Mouse (Mus musculus): ENCODE data around the gene Mfrp. TPM values are rescaled to one million over a fixed set of nuclear protein-coding genes. Genes with fewer than 3 reads are reported as not detected.

Mfrp gene
- total RNA-seq, 2 experiments from 2014 or later = not detected

DNA sequence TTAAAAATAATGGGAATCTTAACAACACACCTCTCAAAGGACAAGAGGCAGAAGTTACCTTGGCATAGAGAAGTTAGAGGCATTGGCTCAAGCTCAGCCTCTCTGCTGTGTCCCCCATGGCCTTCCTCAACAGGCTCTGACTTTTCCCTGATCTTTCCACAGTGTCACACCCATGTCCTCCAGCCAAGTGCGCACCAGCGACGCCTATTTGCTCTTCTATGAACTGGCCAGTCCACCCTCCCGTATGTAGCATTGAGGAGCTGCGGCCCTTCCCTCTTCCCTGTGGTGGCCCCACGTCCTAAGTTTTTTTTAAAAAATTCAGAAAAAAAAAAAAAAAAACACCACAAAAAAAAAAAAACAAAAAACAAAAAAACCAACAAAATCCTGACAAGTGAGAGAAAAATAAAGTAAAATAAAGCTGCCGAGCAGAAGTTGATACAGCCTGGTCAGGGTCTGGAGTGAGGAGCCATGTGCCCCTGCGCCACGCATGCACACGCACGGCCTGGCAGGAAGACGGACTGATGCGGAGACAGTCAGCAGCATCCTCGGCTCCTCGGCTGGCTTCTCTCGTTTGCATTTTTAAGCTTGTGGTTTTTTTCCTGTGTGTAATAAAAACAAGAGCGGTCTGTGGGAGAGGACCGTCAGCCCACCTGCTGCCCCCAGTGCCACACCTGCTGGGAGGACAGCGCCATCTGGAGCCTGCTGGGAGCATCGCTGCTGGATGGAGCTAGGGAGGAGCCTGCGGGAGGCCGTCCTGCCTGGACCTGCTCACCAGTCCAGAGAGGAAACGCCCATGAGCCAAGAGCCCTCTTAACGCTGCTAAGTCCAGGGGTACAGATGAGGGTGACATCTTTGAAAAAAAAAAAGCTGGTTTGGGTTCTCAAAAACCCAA, 7.7 kb upstream of the Mfrp start:
- H3K4me3 ChIP-seq = no peak overlapping the region
- peak; percentile 88 for DNase-seq
- intact Hi-C loops (cut with DNase I) = no loop called here
- peak overlapping the region; percentile 63 for H3K27ac ChIP-seq
- TF ChIP-seq CTCF (IDR thresholded peaks at IDR 0.05) = peak; percentile 91

- no peak for DNase-seq
- peak overlapping the region; percentile 63; the same call in 1 of the 2 replicates for H3K27ac ChIP-seq
- intact Hi-C loops (cut with DNase I) = no loop called here
- no peak for TF ChIP-seq CTCF (IDR thresholded peaks at IDR 0.05)
- no peak overlapping the region for H3K4me3 ChIP-seq
These were observed 6.8 kb upstream of the Mfrp start for GRCm38 (mm10) chr9:44094737-44095136.

DNA sequence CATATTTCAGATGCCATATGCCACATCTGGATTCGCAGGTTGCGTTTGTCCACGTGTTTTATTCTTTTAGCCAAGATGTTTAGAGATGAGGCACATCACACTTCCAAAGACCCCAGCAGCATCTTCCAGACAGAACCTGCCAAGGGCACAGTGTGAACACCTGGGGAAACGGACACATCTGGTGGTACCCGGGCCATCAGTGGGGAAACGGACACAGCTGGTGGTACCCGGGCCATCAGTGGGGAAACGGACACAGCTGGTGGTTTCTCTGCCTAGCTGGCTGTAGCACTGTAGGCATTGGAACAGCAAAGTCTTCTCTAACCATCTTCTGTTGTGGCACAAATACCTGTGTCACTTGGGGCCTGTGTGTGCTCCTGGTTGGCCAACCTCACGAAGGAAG, 5.7 kb upstream of the Mfrp start:
- intact Hi-C loops (cut with DNase I) = no loop called here
- no peak for TF ChIP-seq CTCF (IDR thresholded peaks at IDR 0.05)
- H3K4me3 ChIP-seq = no peak overlapping the region
- DNase-seq = no peak
- peak overlapping the region; percentile 73; the same call in 1 of the 2 replicates for H3K27ac ChIP-seq

GRCm38 (mm10) chr9:44096536-44096935, 5.0 kb upstream of the Mfrp start:
- Histone ChIP-seq H3K27ac (peak overlapping the region; percentile 73), H3K4me3 (no peak overlapping the region)
- no peak for TF ChIP-seq CTCF (IDR thresholded peaks at IDR 0.05)
- intact Hi-C loops (cut with DNase I) = no loop called here
- no peak for DNase-seq

DNA sequence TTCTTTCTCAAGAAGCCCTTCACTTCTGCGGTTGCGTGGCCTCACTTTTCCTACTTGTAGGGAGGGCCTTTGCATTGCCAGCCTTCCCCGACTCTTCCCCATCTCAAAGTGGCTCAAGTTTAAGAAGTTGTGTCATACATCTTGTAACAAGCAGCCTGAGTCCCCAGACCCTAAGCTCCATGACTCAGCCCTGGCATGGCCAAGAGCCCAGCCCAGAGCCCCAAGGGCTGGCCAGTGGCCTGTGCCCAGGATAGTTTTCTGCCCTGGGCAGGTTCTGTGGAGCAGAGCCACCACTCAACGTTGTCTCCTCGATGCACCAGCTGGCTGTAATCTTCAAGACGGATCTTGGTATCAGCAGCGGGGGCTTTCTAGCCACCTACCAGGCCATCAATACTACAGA, 3.4 kb downstream of the Mfrp start:
- peak; percentile 78 for DNase-seq
- no peak for TF ChIP-seq CTCF (IDR thresholded peaks at IDR 0.05)
- peak overlapping the region; percentile 88 for H3K27ac ChIP-seq
- H3K4me3 ChIP-seq = no peak overlapping the region
- intact Hi-C loops (cut with DNase I) = loop anchor here (5.0 kb wide), 1 partner anchor 118 kb away; no protein-coding TSS in a partner anchor

- no peak overlapping the region for H3K4me3 ChIP-seq
- no peak for DNase-seq
- intact Hi-C loops (cut with DNase I) = loop anchor here (5.0 kb wide), 1 partner anchor 118 kb away; no protein-coding TSS in a partner anchor
- no peak for TF ChIP-seq CTCF (IDR thresholded peaks at IDR 0.05)
- H3K27ac ChIP-seq = peak overlapping the region; percentile 88
These were observed 4.3 kb downstream of the Mfrp start for GRCm38 (mm10) chr9:44105781-44106180.

DNA sequence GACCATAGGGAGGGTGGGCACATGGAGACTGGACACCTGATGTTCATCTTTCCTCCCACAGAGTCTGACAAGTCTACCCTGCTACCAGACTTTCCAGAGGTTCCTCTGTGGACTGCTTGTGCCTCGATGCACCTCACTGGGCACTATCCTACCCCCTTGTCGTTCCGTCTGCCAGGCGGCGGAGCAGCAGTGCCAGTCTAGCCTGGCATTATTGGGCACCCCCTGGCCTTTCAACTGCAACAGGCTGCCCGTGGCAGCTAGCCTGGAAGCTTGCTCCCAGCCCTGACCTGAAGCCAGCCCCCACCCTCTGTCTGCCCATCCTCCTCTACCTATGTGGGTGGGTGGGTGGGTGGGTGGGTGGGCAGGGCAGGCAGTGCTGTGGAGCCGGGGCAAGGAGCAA, 4.7 kb downstream of the Mfrp start:
- peak; percentile 38 for DNase-seq
- H3K27ac ChIP-seq = peak overlapping the region; percentile 88
- TF ChIP-seq CTCF (IDR thresholded peaks at IDR 0.05) = no peak
- H3K4me3 ChIP-seq = no peak overlapping the region
- intact Hi-C loops (cut with DNase I) = loop anchor here (5.0 kb wide), 1 partner anchor 119 kb away; no protein-coding TSS in a partner anchor

DNA sequence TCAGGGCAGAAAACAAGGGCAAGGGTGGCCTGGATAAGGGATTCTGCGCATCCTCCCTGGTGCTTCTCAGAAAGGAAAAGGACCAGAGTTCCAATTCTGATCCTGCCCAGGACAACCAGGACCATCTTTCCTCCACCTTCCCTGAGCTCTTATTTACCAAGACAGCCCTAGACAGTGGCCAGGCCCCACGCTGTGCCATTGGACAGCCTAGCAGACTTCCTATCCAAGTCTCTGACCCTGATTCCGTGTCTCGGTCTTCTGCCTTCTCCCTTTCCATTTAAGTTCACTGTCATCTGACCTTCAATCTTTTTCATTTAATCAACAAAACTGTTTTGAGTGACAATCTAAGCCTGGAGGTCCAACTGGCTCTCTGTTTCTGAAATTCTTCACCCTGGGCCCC, 5.1 kb downstream of the Mfrp start:
- DNase-seq = no peak
- TF ChIP-seq CTCF (IDR thresholded peaks at IDR 0.05) = no peak
- Histone ChIP-seq H3K27ac (peak overlapping the region; percentile 88), H3K4me3 (peak overlapping the region; percentile 65)
- intact Hi-C loops (cut with DNase I) = loop anchor here (5.0 kb wide), 1 partner anchor 119 kb away; no protein-coding TSS in a partner anchor

- Histone ChIP-seq H3K4me3 (peak within 1 kb of the TSS; percentile 65), H3K27ac (peak within 1 kb of the TSS; percentile 88)
- TF ChIP-seq CTCF (IDR thresholded peaks at IDR 0.05) = no peak
- intact Hi-C loops (cut with DNase I) = loop anchor here (5.0 kb wide), 1 partner anchor 120 kb away; no protein-coding TSS in a partner anchor
- DNase-seq = peak; percentile 92
These were observed 5.6 kb downstream of the Mfrp start, which contains the start of gene C1qtnf5 for GRCm38 (mm10) chr9:44107110-44107509. C1qtnf5 (plus strand) TSS chr9:44107245.

GRCm38 (mm10) chr9:44107557-44108179, 6.1 kb downstream of the Mfrp start:
- Histone ChIP-seq H3K27ac (peak overlapping the region; percentile 88), H3K4me3 (peak overlapping the region; percentile 65)
- peak; percentile 71 for DNase-seq
- intact Hi-C loops (cut with DNase I) = loop anchor here (5.0 kb wide), 1 partner anchor 120 kb away; no protein-coding TSS in a partner anchor
- peak; percentile 64 for TF ChIP-seq CTCF (IDR thresholded peaks at IDR 0.05)

DNA sequence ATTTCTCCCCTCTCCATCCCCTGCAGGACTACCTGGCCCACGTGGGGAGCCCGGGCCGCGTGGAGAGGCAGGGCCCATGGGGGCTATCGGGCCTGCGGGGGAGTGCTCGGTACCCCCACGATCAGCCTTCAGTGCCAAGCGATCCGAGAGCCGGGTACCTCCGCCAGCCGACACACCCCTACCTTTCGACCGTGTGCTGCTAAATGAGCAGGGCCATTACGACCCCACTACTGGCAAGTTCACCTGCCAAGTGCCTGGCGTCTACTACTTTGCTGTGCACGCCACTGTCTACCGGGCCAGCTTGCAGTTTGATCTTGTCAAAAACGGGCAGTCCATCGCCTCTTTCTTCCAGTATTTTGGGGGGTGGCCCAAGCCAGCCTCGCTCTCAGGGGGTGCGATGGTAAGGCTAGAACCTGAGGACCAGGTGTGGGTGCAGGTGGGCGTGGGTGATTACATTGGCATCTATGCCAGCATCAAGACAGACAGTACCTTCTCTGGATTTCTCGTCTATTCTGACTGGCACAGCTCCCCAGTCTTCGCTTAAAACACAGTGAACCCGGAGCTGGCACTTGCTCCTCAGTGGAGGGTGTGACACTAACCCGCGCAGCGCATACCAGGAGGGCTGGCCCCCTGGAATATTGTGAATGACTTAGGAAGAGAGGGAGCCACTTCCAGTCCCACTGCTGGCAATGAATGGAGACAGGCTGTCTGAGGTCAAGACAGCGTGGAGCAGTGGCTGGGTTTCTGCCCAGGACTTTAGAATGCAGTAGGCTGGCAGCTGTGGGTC, 6.9 kb downstream of the Mfrp start:
- intact Hi-C loops (cut with DNase I) = loop anchor here (5.0 kb wide), 1 partner anchor 121 kb away; no protein-coding TSS in a partner anchor
- DNase-seq = peak; percentile 41
- peak overlapping the region; percentile 65 for H3K4me3 ChIP-seq
- H3K27ac ChIP-seq = peak overlapping the region; percentile 88
- TF ChIP-seq CTCF (IDR thresholded peaks at IDR 0.05) = no peak
